In genomic region chr9:46067691-46068090, GRCm38 (mm10) we compare ENCODE assay signal across 8 mouse cellular contexts. TPM values are rescaled to one million over a fixed set of nuclear protein-coding genes. Genes with fewer than 3 reads are reported as not detected.
DNase-seq lines count a peak whose midpoint lies in the region; ATAC-seq and TF ChIP-seq lines count a peak whose summit lies in the region.

No protein-coding gene starts in this region.

- H3K27ac ChIP-seq in gastrocnemius, adult 2 months, result peak overlapping the region; percentile 81
- no peak overlapping the region for H3K27ac ChIP-seq in lung, postnatal 0 days (ENCODE audit: low read length)
- no peak overlapping the region for H3K27ac ChIP-seq in stomach, postnatal 0 days (replicated peaks)

- WGBS in lung, adult 2 months, result 44% methylated on average over 7 of the region's 7 CpGs
- WGBS in lung, postnatal 0 days, result 65% methylated on average over 7 of the region's 7 CpGs
- WGBS in stomach, postnatal 0 days, result 50% methylated on average over 7 of the region's 7 CpGs

- no peaks in the 10 kb centered on the region for H3K27me3 ChIP-seq in lung, postnatal 0 days (replicated peaks; ENCODE audit: insufficient read depth, low read length)
- no peaks in the 10 kb centered on the region for H3K27me3 ChIP-seq in stomach, postnatal 0 days (ENCODE audit: control insufficient read depth, insufficient read depth, low read length)

- no peaks in the 10 kb centered on the region for H3K9me3 ChIP-seq in lung, postnatal 0 days (ENCODE audit: low read length)
- no peaks in the 10 kb centered on the region for H3K9me3 ChIP-seq in stomach, postnatal 0 days (ENCODE audit: control insufficient read depth, low read length)

- ATAC-seq in lung, postnatal 0 days, result no peak
- peak; percentile 56; the same call in 1 of the 2 replicates for ATAC-seq in stomach, postnatal 0 days (ENCODE audit: low FRiP score, low TSS enrichment)
- no peak for ATAC-seq in cerebellum, adult (ENCODE audit: insufficient number of reproducible peaks, low FRiP score, low TSS enrichment)

- H3K4me3 ChIP-seq in lung, adult 2 months (replicated peaks; ENCODE audit: extremely low read depth, low read depth, low read length), result no peak overlapping the region
- no peak overlapping the region for H3K4me3 ChIP-seq in gastrocnemius, adult 2 months
- no peak overlapping the region for H3K4me3 ChIP-seq in lung, postnatal 0 days (ENCODE audit: low read depth, low read length)
- no peak overlapping the region for H3K4me3 ChIP-seq in stomach, postnatal 0 days (ENCODE audit: low read depth, low read length)

- intact Hi-C loops in gastrocnemius, adult 2 months (cut with DNase I), result no loop called here

- DNase-seq in lung, adult 18-20 months, result peak; percentile 39 to 51
- DNase-seq in lung, adult 2 months, result no peak
- peak; percentile 88 for DNase-seq in gastrocnemius, adult 2 months
- peak; percentile 34 for DNase-seq in lung, postnatal 0 days (ENCODE audit: low spot score)
- DNase-seq in stomach, postnatal 0 days (ENCODE audit: low spot score), result peak; percentile 45
- DNase-seq in urinary bladder, adult 18-20 months (ENCODE audit: low spot score in 2 of 2), result no peak
- no peak for DNase-seq in Muller cell, postnatal 12 days (ENCODE audit: inconsistent ontology term)

- no peak for TF ChIP-seq EP300 in lung, postnatal 0 days (IDR thresholded peaks at IDR 0.05)
- no peak for TF ChIP-seq EP300 in stomach, postnatal 0 days (optimal IDR thresholded peaks at IDR 0.05)

- TF ChIP-seq CTCF in lung, adult 2 months (IDR thresholded peaks at IDR 0.05; ENCODE audit: insufficient read depth, low read length), result no peak
- no peak for TF ChIP-seq CTCF in gastrocnemius, adult 2 months (IDR thresholded peaks at IDR 0.05)
- TF ChIP-seq CTCF in lung, postnatal 0 days (IDR thresholded peaks at IDR 0.05), result no peak
- no peak for TF ChIP-seq CTCF in stomach, postnatal 0 days (IDR thresholded peaks at IDR 0.05; ENCODE audit: low read depth)

- TF ChIP-seq POLR2A in lung, adult 2 months (IDR thresholded peaks at IDR 0.05; ENCODE audit: borderline replicate concordance, extremely low read depth, low read depth, low read length), result no peak

- H3K4me1 ChIP-seq in lung, adult 2 months (ENCODE audit: control insufficient read depth, insufficient read depth, low read length), result peaks cover 26% of the 10 kb centered on the region
- H3K4me1 ChIP-seq in lung, postnatal 0 days (ENCODE audit: insufficient read depth, low read depth, low read length), result peaks cover 18% of the 10 kb centered on the region; the same call in 1 of the 2 replicates
- H3K4me1 ChIP-seq in stomach, postnatal 0 days (replicated peaks; ENCODE audit: control insufficient read depth, insufficient read depth), result peaks cover 4% of the 10 kb centered on the region; the same call in 1 of the 2 replicates

- H3K9ac ChIP-seq in lung, postnatal 0 days (replicated peaks; ENCODE audit: low read depth), result no peak overlapping the region
- no peak overlapping the region for H3K9ac ChIP-seq in stomach, postnatal 0 days (ENCODE audit: low read length)

- H3K36me3 ChIP-seq in lung, postnatal 0 days (ENCODE audit: insufficient read depth, low read length), result no peaks in the 10 kb centered on the region
- no peaks in the 10 kb centered on the region for H3K36me3 ChIP-seq in stomach, postnatal 0 days (ENCODE audit: control insufficient read depth, insufficient read depth, low read length)

- no peak overlapping the region for H3K4me2 ChIP-seq in lung, postnatal 0 days (replicated peaks; ENCODE audit: low read depth, low read length)
- no peak overlapping the region for H3K4me2 ChIP-seq in stomach, postnatal 0 days (replicated peaks; ENCODE audit: low read depth)

RNA-seq across cellular contexts. Expression of gene Sik3, which starts 55.1 kb away (rescaled TPM):
- 16.7 and 22.2 TPM in 2 replicates for polyA plus RNA-seq in lung, adult 2 months (2012; rRNA removed)
- total RNA-seq in gastrocnemius, adult 2 months (2021), result 10 to 100 TPM; 38.0 to 41.1 TPM
- polyA plus RNA-seq in lung, postnatal 0 days (2015; fragmentation: Nextera tagmentation; extraction: Ambion mirVana), result 8.9 and 9.3 TPM in 2 replicates
- 6.6 and 6.8 TPM in 2 replicates for polyA plus RNA-seq in stomach, postnatal 0 days (2015; fragmentation: Nextera tagmentation; extraction: Ambion mirVana)

RNA-seq across cellular contexts. Expression of gene Pafah1b2, which starts 55.2 kb away (rescaled TPM):
- 22.0 and 24.9 TPM in 2 replicates for polyA plus RNA-seq in lung, adult 2 months (2012; rRNA removed)
- 10 to 100 TPM; 28.0 to 29.5 TPM for total RNA-seq in gastrocnemius, adult 2 months (2021)
- 82.8 and 84.6 TPM in 2 replicates for polyA plus RNA-seq in lung, postnatal 0 days (2015; fragmentation: Nextera tagmentation; extraction: Ambion mirVana)
- polyA plus RNA-seq in stomach, postnatal 0 days (2015; fragmentation: Nextera tagmentation; extraction: Ambion mirVana), result 70.8 and 79.0 TPM in 2 replicates

Comparison
In these comparisons a context has a peak if more than half of its experiments do, and no peak if none do; other contexts are left out.
1. DNase-seq: peak in lung, adult 18-20 months (2 of 2), gastrocnemius, adult 2 months (single experiment), lung, postnatal 0 days (single experiment) and stomach, postnatal 0 days (single experiment); none in lung, adult 2 months (single experiment), urinary bladder, adult 18-20 months (0 of 2) and Muller cell, postnatal 12 days (single experiment).